Mouse (Mus musculus) urinary bladder, adult 2 months (tissue): Measurements from ENCODE around the gene Uap1. TPM values are rescaled to one million over a fixed set of nuclear protein-coding genes. Genes with fewer than 3 reads are reported as not detected.
A peak's percentile ranks its signal among the peaks of the same experiment; 100 is the strongest.

Source experiments
- DNase-seq: peaks from one replicate; pipeline ENCODE4 v3.0.0; 2022; ENCODE audit warnings: low spot score
- polyA plus RNA-seq: library from polyadenylated mRNA; depleted of rRNA; stranded (reverse); fragments of >200 nt; gene quantifications from 2 replicates; pipeline ENCODE4 v1.2.3, GENCODE M21; 2012; rRNA removed

Uap1 gene
- 36.2 and 41.3 TPM in 2 replicates for polyA plus RNA-seq

DNA sequence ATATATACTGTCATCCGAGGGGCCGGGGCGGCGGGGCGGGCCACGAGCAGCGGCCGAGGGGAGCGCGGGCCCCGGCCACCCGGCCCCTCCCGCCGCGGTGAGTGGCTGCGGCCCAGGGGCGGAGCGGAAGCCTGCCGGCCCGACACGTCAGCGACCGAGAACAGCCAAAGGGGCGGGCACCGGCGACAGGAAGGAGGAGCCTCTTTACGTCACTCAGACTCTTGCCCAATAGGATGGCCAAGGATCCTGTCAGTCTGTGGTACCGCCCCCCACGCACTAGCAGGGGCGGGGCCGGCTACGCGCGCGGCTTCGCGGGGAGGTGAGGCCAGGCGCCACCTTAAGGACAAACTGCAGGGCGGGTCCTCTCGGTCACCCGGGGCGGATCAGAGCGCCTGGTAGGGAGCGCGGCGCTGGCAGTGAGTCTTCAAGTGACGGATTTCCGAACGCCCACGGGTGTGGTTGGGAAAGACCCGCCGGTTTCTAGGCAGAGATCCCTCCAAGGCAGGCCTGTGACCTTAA, at the start of gene Uap1:
Uap1 (minus strand) TSS at position 144 of the 519 bp plus-strand sequence.
- peak; percentile 92 for DNase-seq

- no peak for DNase-seq
Observed at GRCm38 (mm10) chr1:170223276-170223675, 48.5 kb upstream of the Uap1 start.

DNA sequence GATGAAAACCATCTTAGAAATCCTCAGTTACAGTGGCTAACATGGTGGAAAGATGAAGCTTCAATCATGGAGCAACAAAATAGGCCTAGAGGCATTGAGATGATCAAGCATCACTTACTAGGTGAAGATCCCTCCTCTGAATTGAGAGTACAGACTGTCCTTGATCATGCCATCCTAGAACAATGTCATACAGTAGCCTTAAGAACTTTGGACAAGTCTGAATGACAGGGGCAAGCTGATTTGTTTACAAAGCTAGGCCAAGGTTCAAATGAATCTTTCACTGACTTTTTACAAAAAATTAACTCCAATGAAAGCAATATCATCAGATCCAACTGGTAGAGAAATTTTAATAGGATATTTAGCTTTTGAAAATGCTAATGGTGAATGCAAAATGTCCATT, 45.6 kb upstream of the Uap1 start:
- no peak for DNase-seq

DNA sequence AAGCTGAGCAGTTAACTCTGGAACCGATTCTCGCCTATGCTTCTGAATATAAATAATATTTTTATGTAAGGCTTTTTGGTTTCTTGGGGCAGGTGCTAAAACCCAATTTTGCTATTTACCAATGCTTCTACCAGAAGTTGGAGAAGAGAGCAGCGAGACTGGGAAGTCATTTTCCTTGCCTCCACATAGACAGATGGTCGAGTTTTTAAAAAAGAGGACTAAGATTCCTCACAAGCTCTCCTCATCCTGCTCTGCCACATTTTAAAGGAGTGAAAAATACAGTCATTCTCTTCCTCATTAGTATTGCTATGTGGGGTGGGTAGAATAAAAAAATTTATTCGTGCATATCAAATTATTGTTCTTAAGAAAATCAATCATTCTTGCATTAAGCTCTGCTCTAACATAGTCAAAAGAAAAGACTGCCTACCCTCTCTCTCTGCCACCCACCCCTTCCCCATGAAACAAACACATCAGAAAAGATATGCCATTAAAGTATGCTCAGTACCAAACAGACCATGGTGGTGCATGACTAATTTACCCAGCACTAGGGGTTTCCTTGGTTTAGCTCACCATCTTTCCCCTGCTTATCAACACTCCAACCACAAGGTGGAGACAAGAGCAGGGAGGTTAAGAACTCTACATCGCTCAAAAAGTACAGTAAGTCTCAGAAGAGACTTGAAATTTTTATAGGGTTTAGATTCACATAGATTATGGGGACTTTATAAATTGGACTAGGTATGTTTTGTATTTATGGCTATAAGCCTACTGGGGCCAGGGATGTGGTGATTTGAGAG, 43.5 kb upstream of the Uap1 start:
- DNase-seq: no peak

GRCm38 (mm10) chr1:170215590-170215989, 40.8 kb upstream of the Uap1 start:
- no peak for DNase-seq

DNA sequence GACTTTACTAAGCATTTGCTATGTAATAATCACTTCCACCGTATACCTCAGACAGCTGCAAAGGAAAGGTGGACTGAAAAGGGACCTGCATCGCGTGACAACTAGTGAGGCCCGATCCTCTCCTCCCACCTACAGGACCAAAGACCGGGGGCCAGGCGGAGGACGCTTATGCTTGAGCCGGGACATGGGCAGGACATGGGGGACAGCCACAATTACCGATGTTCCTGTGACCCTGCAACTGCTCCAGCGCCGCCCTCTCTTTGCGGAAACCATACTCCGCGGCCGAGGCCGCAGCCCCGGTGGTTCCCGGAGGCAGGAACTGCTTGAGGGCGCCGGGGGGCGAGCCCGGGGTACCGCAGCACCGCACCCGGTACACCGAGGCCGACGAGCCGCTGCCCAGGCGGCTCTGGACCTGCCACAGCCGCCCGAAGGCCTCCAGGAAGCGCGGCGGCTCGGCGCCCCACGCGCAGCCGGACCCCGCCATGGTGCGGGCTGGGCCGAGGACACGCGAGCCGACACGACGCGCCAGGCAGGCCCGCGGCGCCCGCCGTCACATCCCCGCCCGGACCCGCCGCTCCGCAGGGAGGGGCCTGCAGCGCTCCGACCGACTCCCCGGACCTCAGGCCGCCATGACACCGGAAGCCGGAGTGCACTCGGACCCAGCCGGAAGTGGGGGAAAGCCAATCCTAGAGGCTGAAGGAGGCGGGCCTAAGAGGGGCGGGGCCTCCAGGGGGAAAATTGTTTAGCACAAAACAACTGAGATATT, 40.2 kb upstream of the Uap1 start, which contains the start of gene Uhmk1:
Uhmk1 (minus strand) TSS at position 641 of the 766 bp plus-strand sequence.
- DNase-seq: peak; percentile 81

- no peak for DNase-seq
Observed at GRCm38 (mm10) chr1:170214383-170214756, 39.6 kb upstream of the Uap1 start.

DNA sequence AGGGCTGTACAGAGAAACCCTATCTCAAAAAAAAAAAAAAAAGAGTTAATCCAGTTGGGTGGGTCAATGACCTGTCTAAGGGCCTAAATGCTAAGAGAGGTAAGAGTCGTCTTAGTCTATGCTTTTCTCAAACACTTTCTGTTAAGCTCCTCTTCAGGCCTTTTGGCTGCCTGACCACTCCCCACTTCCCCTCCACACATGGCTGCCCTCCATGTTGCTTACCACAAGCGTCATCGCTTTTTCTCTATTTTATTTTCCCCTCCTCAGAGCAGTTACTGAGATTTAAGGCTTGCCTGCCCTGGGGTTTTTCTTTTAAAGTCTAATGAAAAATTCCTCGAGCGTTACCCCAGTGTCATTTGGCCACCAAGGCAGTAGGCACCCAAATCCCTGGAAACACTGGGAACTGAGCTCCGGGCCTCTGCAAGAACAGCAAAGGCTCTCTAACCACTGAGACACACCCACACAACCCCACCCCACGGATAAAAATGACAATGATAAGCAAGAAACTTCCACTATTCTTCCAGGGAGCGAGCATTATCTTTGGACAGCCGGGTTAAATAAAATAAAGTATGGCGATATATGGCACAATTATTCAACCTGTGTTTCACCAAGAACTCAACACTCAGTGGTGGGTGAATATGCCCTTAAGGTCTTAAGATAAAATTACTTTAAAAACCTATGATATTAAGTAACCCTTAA, 38.6 kb upstream of the Uap1 start:
- no peak for DNase-seq

DNA sequence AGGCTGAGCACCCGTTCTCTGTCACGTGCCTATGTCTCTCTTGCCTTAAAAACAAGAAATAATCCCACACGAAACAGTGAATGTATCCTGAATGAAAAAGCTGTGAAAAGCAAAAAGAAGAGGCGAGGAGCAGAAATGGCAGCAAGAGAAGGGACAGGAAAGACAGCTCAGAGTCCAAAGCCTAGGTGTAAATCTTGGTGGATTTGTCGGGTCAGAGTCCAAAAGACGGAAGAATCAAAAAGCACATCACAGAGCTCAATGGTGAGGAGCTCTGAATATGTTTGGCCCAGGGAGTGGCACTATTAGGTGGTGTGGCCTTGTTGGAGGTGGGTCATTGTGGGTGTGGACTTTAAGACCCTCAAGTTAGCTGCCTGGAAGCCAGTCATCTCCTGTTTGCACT, 31.6 kb upstream of the Uap1 start:
- DNase-seq: no peak

- no peak for DNase-seq
Observed at GRCm38 (mm10) chr1:170200379-170200778, 25.6 kb upstream of the Uap1 start.

GRCm38 (mm10) chr1:170196211-170196610, 21.5 kb upstream of the Uap1 start:
- DNase-seq: no peak

GRCm38 (mm10) chr1:170191925-170192324, 17.2 kb upstream of the Uap1 start:
- DNase-seq: no peak

- DNase-seq: no peak
Observed at GRCm38 (mm10) chr1:170190225-170190624, 15.5 kb upstream of the Uap1 start.

DNA sequence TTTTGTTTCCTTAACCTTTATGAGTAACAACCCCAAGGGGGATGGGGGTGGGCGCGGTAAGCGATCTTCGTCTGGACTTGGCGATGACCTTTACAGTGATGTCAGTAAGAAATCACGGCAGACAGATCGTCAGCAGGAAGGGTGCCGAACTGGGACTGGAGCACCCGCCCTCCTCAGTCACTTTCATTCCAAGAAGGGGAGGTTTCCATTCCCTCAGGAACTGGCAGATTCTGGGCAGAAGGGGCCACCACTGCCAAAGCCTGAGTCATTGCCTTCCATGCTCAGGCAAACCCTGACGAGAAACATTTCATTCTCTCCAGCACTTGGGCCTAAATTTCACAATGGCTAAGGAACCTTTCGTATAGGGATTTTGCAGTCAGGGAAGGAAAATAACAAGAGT, 13.8 kb upstream of the Uap1 start:
- DNase-seq: no peak

DNA sequence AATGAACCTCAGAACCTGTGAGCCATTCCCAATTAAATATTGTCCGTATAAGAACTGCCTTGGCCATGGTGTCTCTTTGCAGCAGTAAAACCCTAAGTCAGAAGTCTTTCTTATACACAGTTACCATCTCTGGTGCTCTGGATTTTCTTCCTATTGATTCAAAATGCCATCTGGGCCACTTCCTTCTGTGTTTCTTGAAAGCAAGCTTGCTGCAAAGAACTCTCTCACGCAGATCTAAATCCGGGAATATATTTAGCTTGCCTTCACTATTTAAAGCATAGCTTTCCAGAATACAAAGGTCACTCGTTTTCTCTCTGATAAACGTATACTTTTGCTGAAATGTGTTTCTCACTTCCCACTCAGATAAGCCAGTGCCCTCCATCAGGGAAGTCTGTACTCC, 11.8 kb upstream of the Uap1 start:
- no peak for DNase-seq

DNA sequence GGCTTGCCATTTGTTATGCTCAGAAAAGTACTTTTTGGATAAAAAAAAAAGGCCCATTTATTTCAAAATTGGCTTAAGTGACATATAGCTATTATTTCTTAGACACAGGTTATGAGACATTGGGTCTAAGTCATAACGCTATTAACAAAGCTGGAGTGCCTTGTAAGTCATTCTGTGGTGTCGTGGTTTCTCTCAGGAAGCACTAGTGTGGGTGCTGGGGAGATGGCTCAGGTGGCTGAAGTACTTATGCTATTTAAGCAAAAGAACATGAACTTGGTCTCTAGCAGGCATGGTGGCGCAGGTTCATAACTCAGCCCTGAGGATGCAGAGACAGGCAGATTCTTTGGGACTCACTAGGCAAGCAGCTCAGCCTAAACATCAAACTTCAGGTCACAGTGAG, 10.4 kb upstream of the Uap1 start:
- no peak for DNase-seq

GRCm38 (mm10) chr1:170182706-170183105, 7.9 kb upstream of the Uap1 start:
- no peak for DNase-seq

DNA sequence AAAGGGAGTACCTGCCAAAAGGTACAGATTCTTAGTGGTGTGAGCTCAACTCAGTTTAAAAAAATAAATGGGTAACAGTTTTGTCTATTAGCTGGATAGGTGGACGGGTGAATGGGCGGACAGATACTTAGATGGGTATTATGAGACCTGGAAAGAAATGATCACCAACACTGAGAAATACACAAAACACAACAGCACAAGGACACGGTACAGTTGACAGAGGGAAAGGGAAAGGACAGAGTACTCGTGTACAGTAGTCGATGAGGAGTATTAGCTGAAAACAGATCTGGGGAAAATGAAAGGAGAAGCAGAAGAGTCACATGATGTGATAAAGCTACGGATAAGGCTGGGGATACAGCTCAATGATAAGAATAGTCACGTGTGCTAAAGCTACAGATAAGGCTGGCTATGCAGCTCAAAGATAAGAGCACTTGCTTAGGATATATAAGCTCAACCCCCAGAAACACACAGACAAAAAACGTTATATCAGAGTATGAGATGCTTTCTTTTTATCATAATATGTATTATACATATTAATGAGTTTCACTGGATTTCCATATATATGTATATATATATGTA, 2.0 kb upstream of the Uap1 start:
- DNase-seq: no peak

GRCm38 (mm10) chr1:170175848-170176247, 1.1 kb upstream of the Uap1 start:
- DNase-seq: no peak

DNA sequence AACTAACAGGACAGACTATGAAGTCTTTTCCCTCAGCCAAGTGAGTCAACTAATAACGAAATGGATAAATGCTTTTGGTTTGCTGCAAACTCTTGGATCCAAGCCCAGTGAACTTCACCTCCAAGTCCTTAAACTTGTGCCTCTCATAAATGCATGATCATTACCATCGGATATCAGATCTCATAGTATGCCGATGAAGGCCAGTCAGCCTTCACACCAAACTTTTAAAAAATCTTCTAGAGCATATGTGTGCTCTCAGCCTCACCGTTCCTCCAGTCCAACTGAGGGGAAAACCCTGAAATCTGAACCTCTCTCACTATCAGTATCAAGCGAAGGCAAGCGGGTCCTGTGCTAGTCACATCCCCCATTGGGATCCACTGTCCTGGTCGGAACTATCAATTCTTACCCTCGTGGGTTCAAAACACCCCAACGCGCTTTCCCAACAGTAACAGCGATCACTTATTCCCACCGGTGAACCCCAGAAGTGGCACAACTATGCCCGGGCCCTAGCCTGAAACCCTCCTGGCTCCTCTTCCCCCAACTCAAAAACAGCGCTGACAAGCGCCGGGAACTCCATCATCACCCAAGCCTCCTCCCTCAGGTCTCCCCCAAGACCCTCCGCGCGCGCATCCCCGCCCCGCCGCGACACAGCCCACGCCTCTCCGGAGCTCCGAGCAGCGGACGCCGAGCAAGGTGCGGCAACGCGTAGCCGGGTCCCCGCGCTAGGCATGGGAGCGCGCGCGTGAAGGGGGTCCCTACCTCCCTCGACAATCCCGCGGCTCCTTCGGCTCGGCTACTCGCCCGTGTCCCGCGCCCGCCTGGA, 555 bp downstream of the Uap1 start:
- DNase-seq: no peak

- DNase-seq: no peak
Observed at GRCm38 (mm10) chr1:170167781-170168180, 7.0 kb downstream of the Uap1 start.
